Mouse (Mus musculus): Measurements from ENCODE around the gene Dnmt1.

The Dnmt1 gene

GRCm38 (mm10) chr9:20878041-20878709, 81.5 kb downstream of the Dnmt1 start:
- DNase-seq: peak; percentile 100

DNA sequence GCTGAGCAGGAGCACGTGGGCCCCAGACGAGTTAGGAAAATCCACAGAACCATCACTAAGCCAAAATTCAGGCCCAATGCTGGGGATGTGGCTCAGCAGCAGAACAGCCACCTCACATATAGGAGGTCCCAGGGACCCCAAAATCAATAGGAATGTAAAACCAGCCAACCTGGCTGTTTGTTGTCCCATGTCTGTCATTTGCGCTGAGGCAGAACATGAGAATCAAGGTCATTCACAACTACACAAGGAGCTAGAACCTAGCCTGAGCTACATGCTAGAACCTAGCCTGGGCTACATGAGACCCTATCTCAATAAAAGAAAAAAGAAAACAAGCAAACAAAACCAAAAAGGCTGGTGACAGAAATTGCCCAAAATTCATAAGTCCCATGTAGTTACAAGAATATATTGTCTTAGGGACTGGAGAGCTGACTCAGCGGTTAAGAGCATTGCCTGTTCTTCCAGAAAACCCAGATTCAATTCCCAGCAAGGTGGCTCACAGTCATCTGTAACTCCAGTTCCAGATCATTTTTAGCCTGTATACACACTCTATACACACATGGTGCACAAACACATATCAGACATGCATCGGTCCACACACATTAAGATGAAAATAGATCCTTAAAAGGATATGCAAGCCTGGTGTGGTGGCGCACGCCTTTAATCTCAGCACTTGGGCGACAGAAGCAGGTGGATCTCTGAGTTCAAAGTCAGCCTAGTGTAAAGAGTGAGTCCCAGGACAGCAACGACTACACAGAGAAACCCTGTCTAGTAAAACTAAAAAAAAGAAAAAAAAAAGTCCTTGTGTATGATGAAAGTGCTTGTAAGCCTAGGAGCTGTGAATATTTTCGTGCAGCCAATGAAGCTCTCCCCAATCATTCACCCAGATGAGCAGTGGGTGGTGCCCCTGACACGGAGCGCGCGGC, 82.3 kb downstream of the Dnmt1 start:
- DNase-seq: no peak

DNA sequence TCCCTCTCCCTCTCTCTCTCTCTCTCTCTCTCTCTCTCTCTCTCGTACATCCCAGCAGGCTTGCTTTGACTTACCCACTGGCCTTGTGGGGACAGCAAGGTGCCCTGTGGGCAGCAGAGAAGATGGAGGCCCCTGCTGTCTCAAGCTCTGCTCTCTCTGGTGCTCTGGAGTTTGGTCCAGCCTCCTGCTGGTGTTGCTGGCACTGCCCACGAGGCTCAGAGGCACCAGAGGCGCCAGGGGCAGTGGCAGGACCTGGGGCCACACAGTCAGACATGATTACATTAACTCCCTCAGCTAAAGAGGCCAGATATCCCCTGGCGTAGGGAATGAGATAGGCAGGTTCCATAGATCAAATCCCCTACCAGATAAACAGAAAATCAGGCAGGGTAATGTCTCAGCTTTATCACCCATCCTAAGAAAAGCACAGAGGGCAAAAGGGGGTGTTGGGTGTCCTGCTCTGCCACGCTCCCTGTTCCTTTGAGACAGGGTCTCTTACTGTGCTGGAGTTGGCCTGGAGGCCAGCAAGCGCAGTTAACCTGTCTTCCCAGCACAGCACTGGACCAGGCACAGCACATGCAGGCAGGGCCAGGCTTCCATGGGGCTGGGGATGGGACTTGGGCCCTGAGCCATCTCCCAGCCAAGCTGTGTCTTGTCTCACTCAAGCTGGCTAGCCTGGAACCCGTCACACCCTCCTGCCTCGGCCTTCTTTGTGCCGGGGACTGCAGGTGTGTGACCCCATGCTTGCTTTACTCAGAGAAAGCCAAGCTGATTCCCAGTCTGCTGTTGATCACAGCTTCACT, 83.2 kb downstream of the Dnmt1 start:
- DNase-seq: no peak

DNA sequence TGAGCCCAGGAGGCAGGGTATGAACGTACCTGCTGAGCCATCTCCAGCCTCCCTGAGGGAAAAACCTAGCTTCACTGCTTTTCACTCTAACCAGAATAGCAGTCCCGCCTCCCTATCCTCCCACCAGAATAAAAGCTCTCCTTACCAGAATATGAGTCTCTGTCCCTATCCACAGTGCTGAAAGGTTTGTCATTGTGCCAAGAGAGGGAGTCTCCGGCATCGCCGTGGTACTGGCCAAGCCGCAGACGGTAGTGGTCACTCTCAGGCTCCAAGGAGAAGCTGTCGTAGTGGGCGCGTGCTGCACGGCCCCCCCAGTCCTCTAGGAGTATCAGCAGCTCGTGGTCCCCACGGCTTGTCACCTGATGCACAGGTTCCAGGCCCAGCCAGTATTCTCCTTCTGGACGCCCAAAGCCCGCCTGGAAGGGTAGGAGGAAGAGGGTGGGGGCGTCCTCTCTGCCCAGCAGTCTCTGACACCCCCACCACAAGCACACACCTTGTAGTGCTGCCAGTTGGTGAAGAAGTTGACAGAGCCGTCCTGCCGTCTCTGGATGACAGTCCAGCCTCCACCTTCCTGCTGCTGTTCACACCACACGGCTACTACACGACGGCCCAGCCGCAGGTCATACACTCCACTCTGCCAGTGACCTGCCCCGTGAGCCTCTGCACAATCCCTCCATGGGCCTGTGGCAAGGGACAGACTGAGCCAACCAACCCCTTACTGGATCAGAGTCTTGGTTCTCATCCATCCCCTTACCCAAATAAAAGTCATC, 84.5 kb downstream of the Dnmt1 start:
- DNase-seq: peak in 1 of 2 experiments; percentile 42

DNA sequence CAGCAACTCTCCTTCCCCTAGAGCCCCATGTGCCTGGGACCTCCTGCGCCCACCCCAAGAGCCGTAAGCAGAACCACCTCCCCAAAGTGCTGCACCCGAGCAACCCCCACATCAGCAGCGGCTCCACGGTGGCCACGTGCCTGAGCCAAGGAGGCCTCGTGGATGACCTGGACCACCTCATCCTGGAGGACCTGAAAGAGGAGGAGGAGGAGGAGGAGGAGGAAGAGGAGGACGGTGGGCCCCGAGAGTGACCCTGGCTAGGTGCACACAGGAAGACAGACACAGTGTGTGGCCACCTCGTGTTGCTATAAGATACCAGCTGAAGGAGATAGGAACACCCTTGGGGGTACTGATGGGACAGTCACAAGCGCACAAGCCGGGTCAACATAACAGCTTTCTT, 86.2 kb downstream of the Dnmt1 start:
- no peak for DNase-seq

DNA sequence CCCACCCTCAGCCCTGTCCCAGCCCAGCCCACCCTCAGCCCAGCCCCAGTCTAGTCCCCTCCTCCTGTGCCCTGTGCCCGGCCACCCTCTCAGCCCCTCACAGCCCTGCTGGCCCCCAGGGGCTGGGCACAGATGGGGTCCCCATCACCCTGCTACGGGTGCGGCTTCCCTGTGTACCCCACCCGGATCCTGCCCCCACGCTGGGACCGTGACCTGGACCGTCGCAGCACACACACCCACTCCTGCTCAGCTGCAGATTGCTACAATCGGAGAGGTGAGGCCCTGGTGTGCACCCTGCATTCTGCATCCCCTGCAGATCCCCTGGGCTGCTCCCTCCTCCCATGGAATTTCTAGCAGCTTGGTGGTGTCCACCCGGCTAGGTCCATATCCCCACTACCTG, 86.7 kb downstream of the Dnmt1 start:
- no peak for DNase-seq

GRCm38 (mm10) chr9:20870211-20871173, 89.2 kb downstream of the Dnmt1 start:
- no peak for DNase-seq

- peak; percentile 46 to 62 for DNase-seq
These were observed 90.4 kb downstream of the Dnmt1 start for GRCm38 (mm10) chr9:20869246-20869645.

DNA sequence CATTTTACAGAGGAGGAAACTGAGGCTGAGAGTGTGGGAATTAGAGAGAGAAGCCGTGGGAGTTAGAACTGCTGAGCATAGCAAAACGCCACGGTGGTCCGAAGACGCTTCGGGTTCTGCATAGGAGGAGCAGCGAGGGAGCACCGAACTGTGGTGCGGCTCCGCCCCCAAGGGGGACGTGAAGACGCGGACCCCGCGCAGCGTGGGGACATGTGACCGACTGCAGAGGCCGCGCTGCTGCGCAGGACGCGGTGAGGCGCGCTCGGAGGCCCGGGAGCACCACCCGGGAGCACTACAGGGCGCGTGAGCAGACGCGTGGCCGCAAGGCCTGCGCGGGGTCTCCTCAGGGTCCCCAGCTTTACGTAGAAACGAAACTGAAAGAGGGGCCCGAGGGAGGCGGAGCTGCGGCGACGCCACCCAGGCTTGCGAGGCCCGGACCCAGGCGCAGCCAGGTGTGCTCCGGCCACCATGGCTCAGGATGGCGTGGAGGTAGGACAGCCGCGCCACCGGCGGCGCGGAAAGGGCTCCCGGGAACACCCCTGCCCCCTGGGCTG, 91.2 kb downstream of the Dnmt1 start, which contains the start of gene A230050P20Rik:
Gene A230050P20Rik, plus strand, starts transcription at position 195 of the 554 bp plus-strand sequence.
- peak; percentile 75 to 85 for DNase-seq

- no peak for DNase-seq
These were observed 92.8 kb downstream of the Dnmt1 start for GRCm38 (mm10) chr9:20866879-20867278.

DNA sequence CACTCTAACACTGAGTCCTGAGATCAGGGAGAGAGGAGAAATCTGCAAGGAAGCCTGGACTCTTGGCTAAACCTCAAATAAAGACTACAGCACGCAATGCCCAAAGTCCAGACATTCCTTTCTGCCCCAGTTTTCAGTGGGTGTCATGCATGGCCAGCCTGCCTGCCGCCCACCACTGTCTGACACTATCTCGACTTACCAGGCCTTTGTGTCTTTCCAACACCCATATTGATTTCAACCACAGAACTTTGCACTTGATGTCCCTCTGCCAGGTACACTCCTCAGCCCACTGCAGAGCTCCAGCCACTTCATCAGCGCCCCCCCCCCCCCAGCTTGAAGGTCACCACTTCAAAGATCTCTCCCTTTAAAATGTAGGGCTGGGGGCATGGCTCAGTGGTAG, 97.5 kb downstream of the Dnmt1 start:
- no peak for DNase-seq

DNA sequence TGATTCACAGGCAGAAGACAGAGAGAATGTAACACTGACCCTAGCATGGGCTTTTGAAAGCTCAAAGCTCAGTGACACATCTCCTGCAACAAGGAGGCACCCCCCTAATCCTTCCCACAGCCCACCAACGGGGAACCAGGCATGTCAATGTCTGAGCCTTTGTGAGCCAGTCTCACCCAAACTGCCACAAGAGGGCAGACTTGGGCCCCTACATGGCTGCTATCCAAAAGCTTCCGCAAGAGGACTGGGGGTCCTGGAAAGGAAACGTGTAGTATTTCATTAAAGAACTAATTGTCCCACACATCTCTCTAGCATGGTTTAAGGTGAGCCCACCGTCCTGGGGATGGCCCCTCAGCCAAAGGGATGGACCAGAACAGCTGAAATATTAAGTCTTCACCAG, 97.9 kb downstream of the Dnmt1 start:
- peak; percentile 66 to 67 for DNase-seq

GRCm38 (mm10) chr9:20859926-20860325, 99.8 kb downstream of the Dnmt1 start:
- no peak for DNase-seq

Measured in kidney, postnatal 4 days (tissue).